Mouse (Mus musculus): Measurements from ENCODE around the gene Wscd2.

- no peak for TF ChIP-seq CTCF (conservative IDR thresholded peaks at IDR 0.05 in 1 of 2, IDR thresholded peaks at IDR 0.05 in 1 of 2; ENCODE audit: low read depth in 2 of 2, low read length in 2 of 2)
- no peak for TF ChIP-seq MAFK (IDR thresholded peaks at IDR 0.05; ENCODE audit: insufficient replicate concordance, low read length)
- TF ChIP-seq JUND (conservative IDR thresholded peaks at IDR 0.05; ENCODE audit: low read depth, low read length): no peak
- TF ChIP-seq MAX (IDR thresholded peaks at IDR 0.05; ENCODE audit: low read length): no peak
- TF ChIP-seq RCOR1 (conservative IDR thresholded peaks at IDR 0.05; ENCODE audit: low read depth, low read length): no peak
- TF ChIP-seq MYC (IDR thresholded peaks at IDR 0.05; ENCODE audit: low read depth, low read length): no peak
- no peak for TF ChIP-seq ELF1 (IDR thresholded peaks at IDR 0.05; ENCODE audit: low read depth, low read length)
- TF ChIP-seq ZC3H11A (IDR thresholded peaks at IDR 0.05; ENCODE audit: low read depth, low read length): no peak
- no peak for TF ChIP-seq EP300 (IDR thresholded peaks at IDR 0.05; ENCODE audit: low read length)
- no peak for TF ChIP-seq RAD21 (IDR thresholded peaks at IDR 0.05; ENCODE audit: low read depth, low read length)
- no peak for TF ChIP-seq POLR2A (IDR thresholded peaks at IDR 0.05; ENCODE audit: low read depth, low read length)
Observed at GRCm38 (mm10) chr5:113578428-113578827, 88.3 kb downstream of the Wscd2 start.

Measured in CH12.LX (cell line).